Mouse (Mus musculus) layer of hippocampus, postnatal 25 days (tissue): Measurements from ENCODE around the gene Ghitm. TPM values are rescaled to one million over a fixed set of nuclear protein-coding genes. Genes with fewer than 3 reads are reported as not detected.

ENCODE experiments used
- DNase-seq, 2 experiments: peaks; one replicate each; pipeline ENCODE4 v3.0.0; 2022; ENCODE audit warnings: mixed read lengths in 2 of 2, low spot score in 1 of 2; ENCODE audit errors: extremely low spot score in 1 of 2
- total RNA-seq, 2 experiments: library from RNA; stranded (reverse); gene quantifications; 2 replicates each; pipeline ENCODE4 v1.2.3; 2021

Ghitm gene
- total RNA-seq, 2 experiments from 2014 or later = 394 to 397 TPM

GRCm38 (mm10) chr14:37105846-37106245 lies 29.2 kb downstream of the Ghitm start:
- no peak for DNase-seq

- DNase-seq = no peak
These were observed 30.3 kb downstream of the Ghitm start for GRCm38 (mm10) chr14:37104747-37105146.

GRCm38 (mm10) chr14:37102484-37102883 lies 32.6 kb downstream of the Ghitm start:
- DNase-seq = no peak

GRCm38 (mm10) chr14:37101531-37101930 lies 33.5 kb downstream of the Ghitm start:
- no peak for DNase-seq

- DNase-seq = no peak
These were observed 37.0 kb downstream of the Ghitm start, which contains the start of gene Cdhr1 for GRCm38 (mm10) chr14:37097956-37098530. Gene Cdhr1 (minus strand): TSS chr14:37098347.

GRCm38 (mm10) chr14:37095556-37095955 lies 39.5 kb downstream of the Ghitm start:
- DNase-seq = no peak

GRCm38 (mm10) chr14:37094436-37094835 lies 40.6 kb downstream of the Ghitm start:
- DNase-seq = no peak

GRCm38 (mm10) chr14:37083755-37084154 lies 51.3 kb downstream of the Ghitm start:
- DNase-seq = no peak

GRCm38 (mm10) chr14:37080724-37081123 lies 54.3 kb downstream of the Ghitm start:
- no peak for DNase-seq

Other genes with a start within 250 kb of the Ghitm start
- 10 to 100 TPM; 78.8 to 84.9 TPM for gene Ccser2, start 166.5 kb downstream of the Ghitm start, total RNA-seq
- gene Rgr, start 86.3 kb downstream of the Ghitm start, total RNA-seq = not detected
- gene Lrit1, start 80.4 kb downstream of the Ghitm start, total RNA-seq = not detected
- gene Lrit2, start 67.3 kb downstream of the Ghitm start, total RNA-seq = not detected
- gene Cdhr1, start 36.9 kb downstream of the Ghitm start, total RNA-seq = 1 to 10 TPM; 9.1 to 10.0 TPM
- gene 2610528A11Rik, start 21.2 kb downstream of the Ghitm start, total RNA-seq = under 1 TPM in 1 of 2 experiments, not detected in 1; 0.81 TPM